Mouse (Mus musculus) spleen, adult 2 months (tissue): ENCODE results near the gene Heatr1. TPM values are rescaled to one million over a fixed set of nuclear protein-coding genes. Genes with fewer than 3 reads are reported as not detected.
"Not testable (repeated sequence)": the region's sequence is repeated elsewhere in the genome, so short reads cannot be mapped to it uniquely, and the experiment has no call there.

ENCODE experiments used
- DNase-seq, 2 experiments: peaks; one replicate each; pipeline versions ENCODE4 v3.0.0 to v3.0.0-alpha.2; 2012 to 2021; ENCODE audit warnings: low spot score in 2 of 2, low read depth in 1 of 2
- H3K27ac ChIP-seq: fragments of 200-500 bp; 2 replicates; pipeline ENCODE4 v1.5.1; 2012; ENCODE audit warnings: low read length, inconsistent platforms; ENCODE audit not compliant: insufficient read depth
- H3K27me3 ChIP-seq: fragments of 200-500 bp; 2 replicates; pipeline ENCODE4 v1.6.1; 2012; ENCODE audit warnings: mild to moderate bottlenecking, moderate library complexity, low read length, inconsistent platforms; ENCODE audit not compliant: control insufficient read depth, insufficient read depth
- H3K36me3 ChIP-seq: fragments of 200-500 bp; 2 replicates; pipeline ENCODE4 v1.6.1; 2012; ENCODE audit warnings: mild to moderate bottlenecking, low read length, inconsistent platforms; ENCODE audit not compliant: control insufficient read depth, insufficient read depth
- H3K4me1 ChIP-seq: fragments of 200-500 bp; 2 replicates; pipeline ENCODE4 v1.6.1; 2011; ENCODE audit warnings: inconsistent platforms; ENCODE audit not compliant: control insufficient read depth, insufficient read depth, insufficient read length
- H3K4me3 ChIP-seq: fragments of 200-500 bp; 2 replicates; pipeline ENCODE4 v1.5.1; 2011; ENCODE audit warnings: mild to moderate bottlenecking, inconsistent platforms; ENCODE audit not compliant: insufficient read depth, insufficient read length; ENCODE audit errors: extremely low read depth
- CTCF ChIP-seq: fragments of 200-500 bp; IDR thresholded peaks from 2 replicates; pipeline ENCODE4 v1.5.1; 2011; ENCODE audit warnings: mild to moderate bottlenecking, inconsistent platforms; ENCODE audit not compliant: insufficient read depth, insufficient read length, insufficient replicate concordance; ENCODE audit errors: extremely low read depth
- POLR2A ChIP-seq: fragments of 200-500 bp; IDR thresholded peaks from 2 replicates; pipeline ENCODE4 v1.6.1; 2011; ENCODE audit warnings: low read depth, low read length, inconsistent platforms
- WGBS: fragments of 180-500 bp; shearing (Covaris S2); methylation state at CpG from one replicate; pipeline ENCODE4 v1.1.7; 2018; 5-methylcytosine and 5-hydroxymethylcytosine counted together
- polyA plus RNA-seq: library from polyadenylated mRNA; depleted of rRNA; stranded (reverse); fragments of >200 nt; gene quantifications from 2 replicates; pipeline ENCODE4 v1.2.3, GENCODE M21; 2012

Heatr1 gene
- polyA plus RNA-seq, 1 experiment, result 32.7 TPM

GRCm38 (mm10) chr13:12461730-12462119 is 66.9 kb downstream of the Heatr1 start:
- Histone ChIP-seq H3K4me1 (no peaks in the 10 kb centered on the region), H3K27me3 (no peaks in the 10 kb centered on the region), H3K27ac (peak overlapping the region; percentile 35; the same call in 1 of the 2 replicates), H3K4me3 (peak overlapping the region; percentile 93), H3K36me3 (peaks cover 9% of the 10 kb centered on the region)
- no peak for TF ChIP-seq CTCF
- TF ChIP-seq POLR2A, result no peak
- DNase-seq, result no peak
- 7% methylated on average over 7 of the region's 7 CpGs for WGBS

- H3K4me3 ChIP-seq, result no peak overlapping the region
- no peak for DNase-seq
- H3K27ac ChIP-seq, result no peak overlapping the region
- TF ChIP-seq POLR2A, result no peak
- peaks cover 6% of the 10 kb centered on the region for H3K36me3 ChIP-seq
- 91% methylated on average over 4 of the region's 4 CpGs for WGBS
- no peaks in the 10 kb centered on the region for H3K4me1 ChIP-seq
- no peaks in the 10 kb centered on the region for H3K27me3 ChIP-seq
Observed at GRCm38 (mm10) chr13:12462623-12463022, 67.8 kb downstream of the Heatr1 start.

- WGBS, result 78% methylated on average over 6 of the region's 6 CpGs
- H3K4me3 ChIP-seq, H3K27me3 ChIP-seq, H3K36me3 ChIP-seq, H3K4me1 ChIP-seq, H3K27ac ChIP-seq, DNase-seq: not testable (repeated sequence)
Observed at GRCm38 (mm10) chr13:12464159-12464558, 69.3 kb downstream of the Heatr1 start.

- H3K27ac ChIP-seq, result no peak within 1 kb of the TSS
- 86% methylated on average over 1 of the region's 1 CpGs for WGBS
Observed at GRCm38 (mm10) chr13:12464844-12465243, 70.0 kb downstream of the Heatr1 start, which contains the start of gene Lgals8. Gene Lgals8 (minus strand): TSS chr13:12464944.

GRCm38 (mm10) chr13:12468488-12468887 is 73.7 kb downstream of the Heatr1 start:
- TF ChIP-seq CTCF (no peak), POLR2A (no peak)
- Histone ChIP-seq H3K36me3 (no peaks in the 10 kb centered on the region), H3K27me3 (no peaks in the 10 kb centered on the region), H3K4me1 (peaks cover 2% of the 10 kb centered on the region; the same call in 1 of the 2 replicates), H3K4me3 (no peak overlapping the region), H3K27ac (peak overlapping the region; percentile 59; the same call in 1 of the 2 replicates)
- 72% methylated on average over 1 of the region's 1 CpGs for WGBS
- peak; percentile 35 to 76 for DNase-seq

More at GRCm38 (mm10) chr13:12464844-12465243, 70.0 kb downstream of the Heatr1 start, which contains the start of gene Lgals8:
- Histone ChIP-seq H3K4me1 (peaks cover 2% of the 10 kb centered on the region; the same call in 1 of the 2 replicates), H3K36me3 (no peaks in the 10 kb centered on the region), H3K27me3 (no peaks in the 10 kb centered on the region), H3K4me3 (no peak within 1 kb of the TSS)
- DNase-seq, result no peak
- TF ChIP-seq CTCF (no peak), POLR2A (no peak)

GRCm38 (mm10) chr13:12473724-12474378 is 79.0 kb downstream of the Heatr1 start:
- TF ChIP-seq POLR2A (no peak), CTCF (peak; percentile 71; the same call in 1 of the 2 replicates)
- H3K36me3 ChIP-seq, result peaks cover 2% of the 10 kb centered on the region; the same call in 1 of the 2 replicates
- H3K27me3 ChIP-seq, result no peaks in the 10 kb centered on the region
- no peaks in the 10 kb centered on the region; the same call in 1 of the 2 replicates for H3K4me1 ChIP-seq
- H3K4me3 ChIP-seq, result no peak overlapping the region
- no peak overlapping the region for H3K27ac ChIP-seq
- WGBS, result 46% methylated on average over 8 of the region's 8 CpGs
- peak; percentile 53 to 74 for DNase-seq

GRCm38 (mm10) chr13:12475239-12475638 is 80.4 kb downstream of the Heatr1 start:
- Histone ChIP-seq H3K36me3 (peaks cover 2% of the 10 kb centered on the region; the same call in 1 of the 2 replicates), H3K27ac (no peak overlapping the region), H3K27me3 (no peaks in the 10 kb centered on the region), H3K4me3 (no peak overlapping the region), H3K4me1 (no peaks in the 10 kb centered on the region; the same call in 1 of the 2 replicates)
- DNase-seq, result no peak
- WGBS, result 66% methylated on average over 6 of the region's 6 CpGs
- TF ChIP-seq CTCF (no peak), POLR2A (no peak)
